Mouse (Mus musculus): ENCODE data around the gene Sh3bgr.

GRCm38 (mm10) chr16:96175399-96175798 lies 24.9 kb upstream of the Sh3bgr start:
- TF ChIP-seq CTCF (IDR thresholded peaks at IDR 0.05; ENCODE audit: low read depth), result no peak
- TF ChIP-seq EP300 (IDR thresholded peaks at IDR 0.05; ENCODE audit: low read depth), result no peak

All from heart, postnatal 0 days (tissue).